Mouse (Mus musculus): ENCODE results near the gene Cbwd1. TPM values are rescaled to one million over a fixed set of nuclear protein-coding genes. Genes with fewer than 3 reads are reported as not detected.

The Cbwd1 gene
- total RNA-seq (2021): 10 to 100 TPM; 13.8 to 14.8 TPM

DNA sequence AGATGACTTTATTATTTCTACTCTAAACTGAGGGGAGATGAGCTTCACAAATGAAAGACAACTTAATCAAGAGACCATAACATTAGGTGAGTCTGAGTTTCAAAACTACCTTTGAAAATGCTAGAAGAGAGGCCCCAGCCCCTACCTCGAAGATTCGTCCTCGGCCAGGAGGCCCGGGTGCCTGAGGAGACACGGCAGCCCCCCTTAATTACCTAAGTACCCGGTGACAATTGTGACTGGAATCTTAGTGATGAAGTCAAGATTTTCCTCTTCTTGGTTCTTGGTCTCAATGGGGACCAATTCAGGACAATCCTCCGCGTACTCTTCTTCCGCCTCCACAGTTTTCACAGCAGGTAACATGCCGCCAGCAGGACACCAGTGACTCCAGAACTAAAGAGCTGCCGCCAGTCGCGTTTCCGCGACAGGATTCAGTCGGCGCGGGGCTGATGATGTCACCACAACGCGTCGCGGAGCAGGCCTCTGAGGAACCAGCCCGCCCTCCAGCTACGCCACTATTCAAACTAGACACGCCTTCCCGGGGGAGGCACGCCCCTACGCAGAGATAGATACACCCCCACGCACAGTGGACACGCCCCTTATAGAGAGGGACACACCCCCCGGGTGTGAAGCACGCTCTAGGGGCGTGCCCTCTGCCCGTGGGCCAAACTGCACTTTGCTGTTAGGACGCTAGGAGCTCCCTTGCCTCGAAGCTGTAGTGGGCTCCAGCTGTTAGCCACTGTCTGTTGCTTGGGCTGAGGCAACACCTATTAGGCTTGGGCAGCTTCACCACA, at the start of gene Cbwd1:
Gene Cbwd1 (minus strand): TSS at position 439 of the 791 bp plus-strand sequence.
- DNase-seq (ENCODE audit: low spot score in 2 of 2): peak; percentile 95 to 97
- intact Hi-C loops (cut with DNase I): loop anchor here (5.0 to 10.0 kb wide), 2 partner anchors 493 to 676 kb away; no protein-coding TSS in a partner anchor

DNA sequence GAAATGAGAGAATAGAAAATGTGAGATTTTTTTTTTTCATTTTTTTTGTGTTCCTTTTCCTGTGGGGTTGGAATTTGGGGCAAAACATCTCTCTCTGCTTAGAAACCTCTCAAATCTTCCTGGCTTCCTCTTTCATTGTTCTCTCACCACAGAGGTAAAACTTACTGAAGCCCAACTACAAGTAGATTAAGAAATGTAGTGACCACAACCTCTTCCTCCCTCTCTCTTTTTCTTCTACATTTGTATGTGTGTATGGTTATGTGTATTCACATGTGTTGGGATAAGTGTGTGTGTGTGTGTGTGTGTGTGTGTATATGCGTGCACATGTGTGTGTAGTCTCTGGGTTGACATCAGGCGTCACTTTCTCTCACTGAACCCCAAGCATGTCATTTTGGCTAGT, 47.1 kb upstream of the Cbwd1 start:
- no peak for DNase-seq (ENCODE audit: low spot score in 2 of 2)

DNA sequence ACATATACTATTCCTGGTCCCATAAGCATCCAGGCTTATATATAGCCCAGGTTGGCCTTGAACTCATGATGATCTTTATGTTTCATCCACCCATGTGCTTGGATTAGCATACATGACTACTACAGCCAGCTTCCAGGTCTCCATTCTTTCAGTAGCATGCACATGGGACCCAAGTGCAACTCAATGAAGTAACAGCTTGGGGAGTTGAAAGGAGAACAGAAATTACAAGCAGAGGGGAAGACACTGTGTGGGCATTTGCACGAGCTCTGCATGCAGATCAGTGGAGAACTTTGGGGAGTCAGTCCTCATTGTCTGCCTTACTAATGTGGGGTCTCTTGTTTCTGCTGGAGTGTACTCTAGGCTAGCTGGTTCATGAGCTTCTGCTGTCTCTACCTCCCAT, 45.3 kb upstream of the Cbwd1 start:
- DNase-seq (ENCODE audit: low spot score in 2 of 2): no peak
- intact Hi-C loops (cut with DNase I): no loop called here

More for the DNA sequence above, 47.1 kb upstream of the Cbwd1 start:
- intact Hi-C loops (cut with DNase I): no loop called here

DNA sequence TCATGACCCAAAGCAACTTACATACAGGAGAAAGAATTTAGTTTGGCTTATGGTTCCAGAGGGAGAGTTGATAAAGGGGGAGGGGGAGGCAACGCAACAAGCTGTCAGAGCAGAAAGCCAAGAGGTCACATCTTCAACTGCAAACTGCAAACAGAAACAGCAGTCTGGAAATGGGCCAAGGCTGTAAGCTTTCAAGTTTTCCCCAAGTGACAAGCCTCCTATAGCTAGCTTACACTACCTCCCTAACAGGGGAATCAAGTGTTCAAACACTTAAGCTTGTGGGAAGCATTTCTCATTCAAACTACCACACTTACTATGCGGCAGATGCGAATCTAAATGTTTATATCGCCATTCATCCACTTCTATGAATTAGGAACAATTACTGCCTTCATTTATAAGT, 42.4 kb upstream of the Cbwd1 start:
- intact Hi-C loops (cut with DNase I): no loop called here

DNA sequence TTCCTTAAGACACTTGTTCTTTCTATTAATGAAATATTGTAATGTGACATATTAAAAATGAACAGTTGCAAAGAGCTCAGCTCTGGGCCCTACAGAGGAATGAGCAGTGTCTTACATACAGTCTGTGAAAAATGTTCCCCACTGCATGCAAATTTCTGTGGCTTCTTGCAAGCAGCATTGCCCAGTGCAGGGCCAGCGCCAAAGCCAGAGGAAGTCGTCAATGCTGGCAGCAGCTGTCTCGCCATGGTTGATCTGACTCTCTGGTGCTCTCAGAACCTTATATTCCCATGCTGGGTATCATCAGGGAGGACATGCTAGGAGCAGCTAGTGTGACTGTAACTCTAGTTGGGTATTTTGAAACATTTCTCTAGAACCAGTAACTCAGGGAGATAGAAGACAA, 41.4 kb upstream of the Cbwd1 start:
- DNase-seq (ENCODE audit: low spot score in 2 of 2): no peak
- intact Hi-C loops (cut with DNase I): no loop called here

More for the DNA sequence above, 42.4 kb upstream of the Cbwd1 start:
- DNase-seq (ENCODE audit: low spot score in 2 of 2): no peak

DNA sequence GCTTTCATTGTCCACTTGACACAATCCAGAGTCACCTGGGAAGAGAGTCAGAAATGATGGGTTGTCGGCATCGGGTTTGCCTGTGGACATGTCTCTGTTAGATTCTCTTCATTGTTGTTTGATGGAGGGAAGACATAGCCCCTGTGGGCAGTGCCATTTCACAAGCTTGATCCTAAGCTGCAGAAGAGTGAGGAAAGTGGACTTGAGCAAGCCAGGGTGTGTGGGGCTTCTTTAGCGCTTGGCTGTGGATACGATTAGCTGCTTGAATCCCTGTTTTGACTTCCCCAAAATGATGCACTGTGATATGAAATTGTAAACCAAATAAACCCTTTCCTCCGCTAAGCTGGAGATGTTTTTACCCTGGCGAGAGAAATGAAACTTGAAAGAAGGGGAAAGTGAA, 40.6 kb upstream of the Cbwd1 start:
- no peak for DNase-seq (ENCODE audit: low spot score in 2 of 2)
- intact Hi-C loops (cut with DNase I): no loop called here

DNA sequence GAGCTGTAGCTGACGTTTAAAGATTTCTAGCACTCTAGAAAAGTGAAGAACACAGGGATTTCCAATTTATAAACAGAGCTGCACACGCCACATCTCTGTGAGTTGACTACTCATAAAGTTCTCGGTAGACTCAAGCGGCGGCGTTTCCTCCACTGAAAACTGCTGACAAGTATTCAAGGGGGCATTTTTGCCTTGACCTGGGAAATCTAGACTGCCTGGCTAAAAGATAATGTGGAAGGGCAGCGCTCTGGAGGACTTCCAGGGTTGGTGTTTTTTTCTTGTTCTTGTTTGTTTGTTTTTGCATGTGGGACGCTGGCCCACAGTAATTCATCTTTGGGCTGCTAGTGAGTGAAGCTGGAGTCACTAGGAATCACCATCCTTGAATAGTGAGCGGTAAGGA, 38.7 kb upstream of the Cbwd1 start:
- no peak for DNase-seq (ENCODE audit: low spot score in 2 of 2)
- intact Hi-C loops (cut with DNase I): no loop called here

DNA sequence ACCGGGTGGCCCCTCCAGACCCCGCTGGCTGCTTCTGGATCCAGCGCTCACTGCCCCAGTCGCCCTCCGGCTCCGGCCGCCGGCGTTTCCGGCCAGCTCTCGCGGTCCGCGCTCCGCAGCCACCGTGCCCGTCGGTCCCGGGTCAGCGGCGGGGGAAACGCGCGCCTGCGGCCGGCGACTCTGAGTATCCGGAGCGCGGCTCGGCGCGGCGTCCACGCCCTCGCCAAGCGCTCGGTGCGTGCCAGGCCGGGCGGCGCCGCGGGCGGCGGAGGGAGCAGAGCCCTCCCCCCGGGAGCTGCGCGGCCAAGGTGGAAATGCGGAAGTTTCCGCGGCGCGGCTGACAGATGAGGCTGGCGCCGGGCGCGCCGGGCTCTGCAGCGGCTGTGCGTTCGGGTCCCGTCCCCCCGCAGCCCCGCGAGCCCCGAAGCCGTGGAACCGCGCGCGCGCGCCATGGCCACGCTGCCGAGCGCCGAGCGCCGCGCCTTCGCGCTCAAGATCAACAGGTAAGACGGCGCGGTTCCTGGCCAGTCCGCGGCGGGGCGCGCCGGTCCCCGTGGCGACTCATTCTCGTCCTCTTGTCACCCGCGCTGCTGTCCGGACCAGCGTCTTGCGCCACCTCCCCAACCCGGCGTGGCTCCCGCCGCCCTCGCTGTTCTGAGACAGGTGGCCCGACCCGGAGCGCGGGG, 37.9 kb upstream of the Cbwd1 start, which contains the start of gene Dock8:
Gene Dock8 (plus strand): TSS at position 334 of the 686 bp plus-strand sequence.
- DNase-seq (ENCODE audit: low spot score in 2 of 2): peak; percentile 37 to 53
- intact Hi-C loops (cut with DNase I): no loop called here

DNA sequence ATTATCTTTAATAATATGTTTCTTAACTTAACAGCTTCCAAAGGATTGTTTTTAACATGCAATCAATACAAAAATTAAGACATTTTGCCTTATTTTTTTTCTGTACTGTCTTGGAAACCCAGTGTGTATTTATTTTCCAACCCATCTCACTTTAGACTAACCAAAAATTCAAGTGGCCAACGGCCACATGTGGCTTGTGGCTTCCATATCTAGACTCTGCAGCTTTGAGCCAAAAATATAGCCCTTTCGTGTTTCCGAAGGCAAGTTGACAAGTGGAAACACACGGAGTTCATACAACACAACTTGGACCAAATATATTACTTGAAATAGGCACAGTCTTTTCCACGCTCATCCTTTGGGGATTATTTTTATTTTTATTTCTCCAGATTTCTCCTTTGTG, 37.2 kb upstream of the Cbwd1 start:
- intact Hi-C loops (cut with DNase I): no loop called here
- DNase-seq (ENCODE audit: low spot score in 2 of 2): no peak

DNA sequence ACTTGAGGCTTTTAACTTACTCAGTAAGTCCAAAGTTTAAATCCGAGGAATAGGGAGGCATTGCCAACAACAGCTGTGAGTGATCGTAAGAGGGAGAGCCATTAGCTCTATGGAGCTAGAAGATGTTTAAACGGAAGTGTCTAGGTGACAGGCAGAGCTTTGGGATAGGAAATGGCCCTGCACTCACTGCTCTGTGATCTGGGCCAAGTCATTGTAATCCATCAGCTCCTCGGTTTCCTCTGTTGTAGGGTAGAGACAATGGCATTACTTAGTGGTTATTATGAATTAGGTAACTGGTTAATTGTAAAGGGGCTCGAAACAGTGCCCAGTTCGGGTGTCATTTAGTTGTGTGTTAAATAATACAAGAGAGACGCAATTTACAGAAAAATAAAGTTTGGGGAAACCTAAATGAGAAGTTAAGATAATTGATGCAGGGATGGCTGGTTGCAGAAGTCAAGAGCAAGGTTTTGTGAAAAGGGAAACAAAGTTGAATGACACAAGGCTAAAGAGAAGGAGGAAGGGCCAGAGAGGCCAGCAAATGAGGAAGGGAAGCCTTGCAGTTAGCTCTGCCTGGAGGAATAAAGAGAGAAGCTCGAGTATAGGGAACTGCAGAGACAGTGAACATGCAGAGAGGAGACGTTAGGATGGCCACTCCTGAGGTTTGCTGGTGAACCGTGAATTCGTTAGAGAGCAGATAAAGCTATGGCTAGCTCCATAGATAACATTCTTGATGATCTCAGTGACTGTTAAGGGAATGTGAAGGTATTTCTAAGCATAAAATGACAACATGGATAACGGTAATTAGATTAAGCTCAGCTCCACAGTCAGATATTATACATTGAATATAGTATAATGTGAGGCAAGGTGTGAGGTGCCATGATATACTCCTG, 35.6 kb upstream of the Cbwd1 start:
- DNase-seq (ENCODE audit: low spot score in 2 of 2): no peak
- intact Hi-C loops (cut with DNase I): no loop called here

DNA sequence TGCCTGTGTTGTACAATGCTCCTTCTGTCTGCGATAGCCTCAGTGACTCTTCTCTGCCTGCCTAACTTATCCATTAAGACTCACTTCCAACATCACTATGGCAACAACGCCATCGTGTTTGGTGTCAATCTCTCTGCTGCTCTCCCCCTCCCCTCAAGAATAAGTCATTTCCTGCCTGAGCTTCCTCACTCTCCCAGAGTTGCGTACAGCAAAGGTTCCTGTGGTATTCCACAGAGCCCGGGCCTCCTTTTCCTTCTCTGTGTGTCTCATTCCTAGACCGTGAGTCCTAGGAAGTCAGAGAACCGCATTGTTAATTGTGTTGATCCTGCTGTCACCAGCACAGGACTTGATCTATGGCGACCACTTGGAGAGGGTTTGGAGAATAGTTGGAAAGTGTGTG, 33.5 kb upstream of the Cbwd1 start:
- intact Hi-C loops (cut with DNase I): no loop called here

DNA sequence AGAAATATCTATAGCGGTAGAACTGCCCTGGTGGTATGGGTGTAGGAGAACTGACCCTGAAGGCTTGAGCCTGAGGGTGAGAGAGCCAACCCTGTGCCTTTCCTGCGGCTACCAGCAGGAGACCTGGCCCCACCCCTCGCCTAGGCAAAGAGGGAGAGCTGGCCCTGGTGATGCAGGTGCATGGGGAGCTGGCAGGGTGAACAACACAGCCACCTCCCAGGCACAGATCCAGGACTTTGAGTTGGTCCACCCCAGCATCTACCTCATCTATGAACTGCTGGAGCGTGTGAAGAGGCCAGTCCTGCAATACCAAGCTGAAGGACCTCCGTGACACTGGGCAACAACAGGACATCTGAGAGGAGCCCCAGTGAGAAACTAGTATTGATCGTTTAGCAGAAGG, 32.1 kb upstream of the Cbwd1 start:
- DNase-seq (ENCODE audit: low spot score in 2 of 2): no peak
- intact Hi-C loops (cut with DNase I): no loop called here

More for the DNA sequence above, 33.5 kb upstream of the Cbwd1 start:
- DNase-seq (ENCODE audit: low spot score in 2 of 2): no peak

DNA sequence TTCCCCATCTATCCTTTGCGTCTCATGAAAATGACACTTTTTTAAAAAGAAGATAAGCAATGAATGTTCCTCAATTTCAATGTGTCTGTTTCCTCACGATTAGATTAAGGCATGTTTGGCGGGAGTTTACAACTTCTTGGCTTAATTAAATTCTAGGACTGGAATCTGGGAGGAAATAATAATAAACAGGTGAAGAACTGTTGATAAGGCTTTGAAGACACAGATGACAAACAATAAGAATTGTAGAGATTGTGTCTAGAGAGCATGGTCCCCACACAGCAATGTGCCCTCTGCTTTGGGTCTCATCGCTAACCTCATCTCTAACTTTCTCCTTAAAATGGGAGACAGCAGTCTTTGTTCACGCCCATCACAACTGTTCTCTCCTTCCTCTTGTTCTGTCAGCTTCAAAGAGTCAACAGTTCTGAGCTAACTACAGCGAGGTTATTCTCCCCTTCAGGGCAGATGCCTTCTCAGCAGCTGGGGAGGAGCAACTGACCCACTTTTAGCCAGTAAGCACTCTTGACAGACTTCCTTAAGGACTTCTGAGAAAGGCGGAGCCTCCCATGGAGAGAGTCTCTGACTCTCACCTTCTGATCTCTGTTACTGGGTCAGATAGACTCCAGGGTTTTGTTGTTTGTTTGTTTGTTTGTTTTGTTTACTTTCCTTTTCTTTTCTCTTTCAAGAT, 28.9 kb upstream of the Cbwd1 start:
- intact Hi-C loops (cut with DNase I): no loop called here
- DNase-seq (ENCODE audit: low spot score in 2 of 2): no peak

DNA sequence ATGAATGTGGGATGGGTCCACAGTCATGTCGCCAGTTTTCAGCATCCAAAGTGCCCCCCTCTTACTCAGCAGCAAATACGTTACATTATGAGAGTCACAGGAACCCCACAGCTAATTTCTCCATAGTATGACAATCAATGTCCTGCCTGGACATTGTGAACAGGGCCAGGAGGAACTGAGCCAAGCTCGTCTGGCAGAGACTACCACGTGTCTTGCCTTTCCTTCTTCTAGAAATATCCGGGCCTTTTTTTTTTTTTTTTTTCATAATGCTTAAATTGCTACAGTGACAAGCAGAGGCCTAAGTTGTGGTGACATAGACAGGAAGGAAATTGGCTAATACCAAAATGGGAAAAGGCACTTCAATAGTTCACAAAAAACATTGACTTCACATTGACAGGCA, 27.4 kb upstream of the Cbwd1 start:
- DNase-seq (ENCODE audit: low spot score in 2 of 2): no peak
- intact Hi-C loops (cut with DNase I): no loop called here

DNA sequence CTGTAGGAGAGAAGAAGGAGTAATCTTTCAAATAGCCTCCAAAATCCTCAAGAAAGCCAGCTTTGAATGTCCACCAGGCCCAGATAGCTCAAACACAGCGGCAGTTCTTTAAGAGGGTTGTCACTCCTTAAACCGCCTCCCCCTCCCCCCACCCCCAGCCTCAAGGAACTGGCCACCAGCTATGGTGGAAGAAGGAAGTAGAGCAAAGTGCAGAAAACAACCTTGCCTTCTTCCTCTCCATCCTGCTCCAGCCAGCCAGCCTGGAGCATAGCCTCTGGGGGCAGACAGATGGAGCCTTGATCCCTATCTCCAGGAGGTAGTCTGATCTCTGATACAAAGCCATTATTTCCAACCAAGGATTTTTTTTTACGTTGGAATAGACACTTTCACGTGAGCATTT, 25.9 kb upstream of the Cbwd1 start:
- intact Hi-C loops (cut with DNase I): no loop called here
- DNase-seq (ENCODE audit: low spot score in 2 of 2): no peak

DNA sequence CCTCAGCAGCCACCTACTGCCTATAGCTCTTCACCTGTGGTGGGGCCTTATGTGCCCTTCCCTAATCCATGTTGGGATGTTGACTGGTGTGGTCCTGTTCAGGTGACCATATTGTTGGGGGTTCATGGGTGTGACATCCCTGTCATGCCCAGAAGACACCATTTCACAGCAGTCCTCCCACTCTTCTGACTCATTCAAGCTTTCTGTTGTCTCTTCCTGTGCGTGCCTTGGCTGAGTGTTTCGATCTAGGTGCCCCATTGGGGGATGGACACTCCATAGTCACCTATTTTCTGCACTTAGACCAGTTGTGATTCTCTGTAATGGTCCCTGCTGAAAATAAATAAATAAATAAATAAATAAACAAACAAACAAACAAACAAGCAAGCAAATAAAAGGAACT, 23.6 kb upstream of the Cbwd1 start:
- no peak for DNase-seq (ENCODE audit: low spot score in 2 of 2)
- intact Hi-C loops (cut with DNase I): no loop called here

DNA sequence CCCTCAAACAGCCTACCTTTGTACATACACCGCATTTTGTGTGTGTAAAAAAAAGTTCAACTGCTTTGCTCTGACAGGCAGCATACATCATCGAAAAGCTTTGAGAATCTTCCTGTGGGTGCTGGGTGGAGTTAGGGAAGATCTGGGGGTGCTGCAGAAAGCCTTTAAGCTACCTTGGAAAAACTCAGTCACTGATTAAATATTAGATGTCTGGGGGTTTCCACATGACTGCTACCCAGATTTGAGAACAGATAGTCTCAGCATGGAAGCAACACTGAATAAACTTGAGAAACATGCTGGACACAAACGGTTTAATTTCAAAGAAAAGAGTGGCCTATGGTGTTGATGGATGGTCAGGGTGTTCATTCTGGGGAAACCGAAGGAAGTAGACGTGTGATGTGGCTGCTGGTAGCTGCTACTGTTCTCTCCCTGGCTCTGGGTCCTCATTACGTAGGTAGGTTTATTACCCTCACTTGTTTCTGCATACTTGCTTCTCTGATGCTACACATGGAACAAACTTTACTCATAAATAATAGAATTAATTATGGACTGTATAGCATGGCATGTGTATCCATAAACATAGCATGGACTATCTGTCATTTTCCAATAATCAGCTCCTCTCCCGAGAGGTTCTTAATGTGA, 22.6 kb upstream of the Cbwd1 start:
- DNase-seq (ENCODE audit: low spot score in 2 of 2): no peak
- intact Hi-C loops (cut with DNase I): no loop called here

DNA sequence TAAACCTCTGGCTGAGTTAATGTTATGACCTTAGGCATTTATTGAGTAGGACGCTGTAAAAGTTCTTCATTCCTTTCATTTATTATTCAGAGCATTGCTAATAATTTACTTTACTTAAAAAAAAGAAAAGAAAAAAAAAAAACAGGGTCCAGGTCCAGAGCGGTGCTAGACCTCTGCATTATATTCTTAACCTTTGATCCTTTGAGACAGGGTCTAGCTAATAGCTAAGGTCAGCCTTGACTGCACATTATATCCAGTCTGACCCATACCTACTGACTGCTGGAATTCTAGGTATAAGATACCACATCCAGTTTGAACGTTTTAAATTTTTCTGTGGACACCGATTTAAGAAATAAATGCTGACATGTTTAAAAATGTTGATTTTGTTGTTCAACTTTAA, 21.6 kb upstream of the Cbwd1 start:
- DNase-seq (ENCODE audit: low spot score in 2 of 2): no peak
- intact Hi-C loops (cut with DNase I): no loop called here

DNA sequence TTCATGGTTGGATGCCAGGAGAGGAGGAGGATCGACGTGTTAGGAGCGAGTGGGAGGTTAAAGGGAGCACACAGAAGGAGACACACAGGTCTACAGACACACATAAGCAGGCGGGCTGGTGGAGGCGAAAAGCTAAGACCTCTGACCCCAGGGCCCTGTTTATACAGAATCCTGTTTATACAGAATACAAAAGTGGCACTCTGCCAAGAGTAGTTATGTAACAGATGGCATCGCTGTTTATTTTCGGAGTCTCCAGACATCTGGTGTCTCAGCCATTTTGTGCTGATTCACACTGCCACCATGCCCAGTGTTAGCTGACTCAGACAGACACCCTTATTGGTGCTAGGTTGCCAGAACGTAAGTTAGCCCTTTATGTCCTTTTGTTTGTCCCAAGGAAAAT, 19.9 kb upstream of the Cbwd1 start:
- peak; percentile 27 to 34 for DNase-seq (ENCODE audit: low spot score in 2 of 2)
- intact Hi-C loops (cut with DNase I): no loop called here

All from left cerebral cortex, postnatal 36 days (tissue).